Mouse (Mus musculus): ENCODE results near the gene Ubqln1. TPM values are rescaled to one million over a fixed set of nuclear protein-coding genes. Genes with fewer than 3 reads are reported as not detected.
A peak's percentile ranks its signal among the peaks of the same experiment; 100 is the strongest.

Ubqln1 gene
- polyA plus RNA-seq, 1 experiment = 95.2 TPM

GRCm38 (mm10) chr13:58158099-58158912 is 57.1 kb downstream of the Ubqln1 start:
- H3K4me1 ChIP-seq (ENCODE audit: control insufficient read depth, insufficient read depth, low read length) = peaks cover 16% of the 10 kb centered on the region
- peak overlapping the region; percentile 34 for H3K27ac ChIP-seq (ENCODE audit: control insufficient read depth, insufficient read depth, low read depth, low read length)
- TF ChIP-seq POLR2A (IDR thresholded peaks at IDR 0.05; ENCODE audit: control insufficient read depth, low read depth, low read length) (no peak), CTCF (IDR thresholded peaks at IDR 0.05; ENCODE audit: control insufficient read depth, insufficient read depth, insufficient replicate concordance, low read depth, low read length) (peak; percentile 96)
- no peaks in the 10 kb centered on the region for H3K36me3 ChIP-seq (ENCODE audit: control insufficient read depth, insufficient read depth, low read length)
- no peaks in the 10 kb centered on the region for H3K27me3 ChIP-seq (ENCODE audit: control insufficient read depth, insufficient read depth, low read length)
- H3K4me3 ChIP-seq (ENCODE audit: control insufficient read depth, low read depth, low read length) = peak overlapping the region; percentile 75

- H3K4me1 ChIP-seq (ENCODE audit: control insufficient read depth, insufficient read depth, low read length) = peaks cover 16% of the 10 kb centered on the region
- H3K27ac ChIP-seq (ENCODE audit: control insufficient read depth, insufficient read depth, low read depth, low read length) = peak within 1 kb of the TSS; percentile 34
- no peaks in the 10 kb centered on the region for H3K27me3 ChIP-seq (ENCODE audit: control insufficient read depth, insufficient read depth, low read length)
- no peaks in the 10 kb centered on the region for H3K36me3 ChIP-seq (ENCODE audit: control insufficient read depth, insufficient read depth, low read length)
- peak within 1 kb of the TSS; percentile 75 for H3K4me3 ChIP-seq (ENCODE audit: control insufficient read depth, low read depth, low read length)
- TF ChIP-seq POLR2A (IDR thresholded peaks at IDR 0.05; ENCODE audit: control insufficient read depth, low read depth, low read length) = peak; percentile 52; the same call in 1 of the 2 replicates
- TF ChIP-seq CTCF (IDR thresholded peaks at IDR 0.05; ENCODE audit: control insufficient read depth, insufficient read depth, insufficient replicate concordance, low read depth, low read length) = peak; percentile 9; the same call in 1 of the 2 replicates
Measured at GRCm38 (mm10) chr13:58157447-58158098, 57.9 kb downstream of the Ubqln1 start, which contains the start of gene Idnk. TSS of gene Idnk (plus strand) at chr13:58157649.

GRCm38 (mm10) chr13:58157036-58157435 is 58.4 kb downstream of the Ubqln1 start:
- no peak overlapping the region for H3K27ac ChIP-seq (ENCODE audit: control insufficient read depth, insufficient read depth, low read depth, low read length)
- peaks cover 16% of the 10 kb centered on the region for H3K4me1 ChIP-seq (ENCODE audit: control insufficient read depth, insufficient read depth, low read length)
- H3K4me3 ChIP-seq (ENCODE audit: control insufficient read depth, low read depth, low read length) = peak overlapping the region; percentile 75
- no peaks in the 10 kb centered on the region for H3K27me3 ChIP-seq (ENCODE audit: control insufficient read depth, insufficient read depth, low read length)
- no peaks in the 10 kb centered on the region for H3K36me3 ChIP-seq (ENCODE audit: control insufficient read depth, insufficient read depth, low read length)
- TF ChIP-seq CTCF (IDR thresholded peaks at IDR 0.05; ENCODE audit: control insufficient read depth, insufficient read depth, insufficient replicate concordance, low read depth, low read length) = no peak
- TF ChIP-seq POLR2A (IDR thresholded peaks at IDR 0.05; ENCODE audit: control insufficient read depth, low read depth, low read length) = no peak

GRCm38 (mm10) chr13:58156031-58156430 is 59.4 kb downstream of the Ubqln1 start:
- Histone ChIP-seq H3K36me3 (ENCODE audit: control insufficient read depth, insufficient read depth, low read length) (no peaks in the 10 kb centered on the region), H3K4me1 (ENCODE audit: control insufficient read depth, insufficient read depth, low read length) (peaks cover 16% of the 10 kb centered on the region), H3K27me3 (ENCODE audit: control insufficient read depth, insufficient read depth, low read length) (no peaks in the 10 kb centered on the region), H3K4me3 (ENCODE audit: control insufficient read depth, low read depth, low read length) (no peak overlapping the region), H3K27ac (ENCODE audit: control insufficient read depth, insufficient read depth, low read depth, low read length) (no peak overlapping the region)
- TF ChIP-seq POLR2A (IDR thresholded peaks at IDR 0.05; ENCODE audit: control insufficient read depth, low read depth, low read length) (no peak), CTCF (IDR thresholded peaks at IDR 0.05; ENCODE audit: control insufficient read depth, insufficient read depth, insufficient replicate concordance, low read depth, low read length) (no peak)

- Histone ChIP-seq H3K4me1 (ENCODE audit: control insufficient read depth, insufficient read depth, low read length) (no peaks in the 10 kb centered on the region; the same call in 1 of the 2 replicates), H3K27me3 (ENCODE audit: control insufficient read depth, insufficient read depth, low read length) (no peaks in the 10 kb centered on the region), H3K4me3 (ENCODE audit: control insufficient read depth, low read depth, low read length) (peak overlapping the region; percentile 6), H3K27ac (ENCODE audit: control insufficient read depth, insufficient read depth, low read depth, low read length) (no peak overlapping the region), H3K36me3 (ENCODE audit: control insufficient read depth, insufficient read depth, low read length) (no peaks in the 10 kb centered on the region)
- TF ChIP-seq CTCF (IDR thresholded peaks at IDR 0.05; ENCODE audit: control insufficient read depth, insufficient read depth, insufficient replicate concordance, low read depth, low read length) = no peak
- no peak for TF ChIP-seq POLR2A (IDR thresholded peaks at IDR 0.05; ENCODE audit: control insufficient read depth, low read depth, low read length)
Measured at GRCm38 (mm10) chr13:58150442-58150841, 65.0 kb downstream of the Ubqln1 start.

- no peaks in the 10 kb centered on the region for H3K27me3 ChIP-seq (ENCODE audit: control insufficient read depth, insufficient read depth, low read length)
- no peaks in the 10 kb centered on the region; the same call in 1 of the 2 replicates for H3K4me1 ChIP-seq (ENCODE audit: control insufficient read depth, insufficient read depth, low read length)
- peak overlapping the region; percentile 77 for H3K4me3 ChIP-seq (ENCODE audit: control insufficient read depth, low read depth, low read length)
- TF ChIP-seq CTCF (IDR thresholded peaks at IDR 0.05; ENCODE audit: control insufficient read depth, insufficient read depth, insufficient replicate concordance, low read depth, low read length) (no peak), POLR2A (IDR thresholded peaks at IDR 0.05; ENCODE audit: control insufficient read depth, low read depth, low read length) (no peak)
- H3K27ac ChIP-seq (ENCODE audit: control insufficient read depth, insufficient read depth, low read depth, low read length) = peak overlapping the region; percentile 56
- no peaks in the 10 kb centered on the region for H3K36me3 ChIP-seq (ENCODE audit: control insufficient read depth, insufficient read depth, low read length)
Measured at GRCm38 (mm10) chr13:58149629-58150028, 65.8 kb downstream of the Ubqln1 start.

- Histone ChIP-seq H3K36me3 (ENCODE audit: control insufficient read depth, insufficient read depth, low read length) (no peaks in the 10 kb centered on the region), H3K4me3 (ENCODE audit: control insufficient read depth, low read depth, low read length) (peak overlapping the region; percentile 77), H3K27me3 (ENCODE audit: control insufficient read depth, insufficient read depth, low read length) (no peaks in the 10 kb centered on the region), H3K4me1 (ENCODE audit: control insufficient read depth, insufficient read depth, low read length) (no peaks in the 10 kb centered on the region; the same call in 1 of the 2 replicates), H3K27ac (ENCODE audit: control insufficient read depth, insufficient read depth, low read depth, low read length) (peak overlapping the region; percentile 56)
- TF ChIP-seq CTCF (IDR thresholded peaks at IDR 0.05; ENCODE audit: control insufficient read depth, insufficient read depth, insufficient replicate concordance, low read depth, low read length) = no peak; the same call in 1 of the 2 replicates
- TF ChIP-seq POLR2A (IDR thresholded peaks at IDR 0.05; ENCODE audit: control insufficient read depth, low read depth, low read length) = no peak
Measured at GRCm38 (mm10) chr13:58149033-58149558, 66.4 kb downstream of the Ubqln1 start.
